Mouse (Mus musculus) CH12.LX (cell line): Measurements from ENCODE around the gene Ispd. TPM values are rescaled to one million over a fixed set of nuclear protein-coding genes. Genes with fewer than 3 reads are reported as not detected.

Experiments
- DNase-seq: peaks from one replicate; pipeline ENCODE4 v3.0.0-alpha.2; 2013; ENCODE audit errors: extremely low read depth
- H3K27ac ChIP-seq: 2 replicates; pipeline ENCODE4 v1.5.1; 2012; ENCODE audit warnings: low read depth, mild to moderate bottlenecking, control low read depth, moderate library complexity; ENCODE audit not compliant: insufficient read depth
- H3K27me3 ChIP-seq: replicated peaks from 2 replicates; pipeline ENCODE3; 2012; ENCODE audit warnings: inconsistent platforms
- H3K36me3 ChIP-seq, 2 experiments: replicated peaks in 1 of 2; 2 replicates each; pipeline versions ENCODE3 to v1.6.1; 2012; ENCODE audit warnings: inconsistent platforms in 1 of 2, low read length in 1 of 2, mild to moderate bottlenecking in 1 of 2, mixed read lengths in 1 of 2, moderate library complexity in 1 of 2; ENCODE audit not compliant: control insufficient read depth in 1 of 2, insufficient read depth in 1 of 2
- H3K4me1 ChIP-seq, 2 experiments: 2 replicates each; pipeline ENCODE4 v1.6.1; 2012; ENCODE audit warnings: inconsistent platforms in 1 of 2, moderate library complexity in 1 of 2; ENCODE audit not compliant: insufficient read depth in 2 of 2, control insufficient read depth in 1 of 2
- H3K4me2 ChIP-seq: 2 replicates; pipeline ENCODE4 v1.6.1; 2012; ENCODE audit warnings: low read depth, mild to moderate bottlenecking, control low read depth; ENCODE audit not compliant: poor library complexity, insufficient read depth, severe bottlenecking
- H3K4me3 ChIP-seq, 3 experiments: fragments of 150-350 bp in 1 of 3; sonication (generic) in 1 of 3; replicated peaks in 1 of 3; 2 replicates each; pipeline versions ENCODE3 to v1.5.1; 2011 to 2012; ENCODE audit warnings: low read depth in 2 of 3, low read length in 2 of 3, mild to moderate bottlenecking in 2 of 3, moderate library complexity in 2 of 3, control low read depth in 1 of 3, improper control_type of control experiment in 1 of 3, inconsistent platforms in 1 of 3, mixed read lengths in 1 of 3; ENCODE audit not compliant: poor library complexity in 1 of 3
- H3K79me2 ChIP-seq: replicated peaks from 2 replicates; pipeline ENCODE4 v1.6.1; 2012; ENCODE audit warnings: mild to moderate bottlenecking, moderate library complexity; ENCODE audit not compliant: control insufficient read depth, poor library complexity, insufficient read depth, severe bottlenecking; ENCODE audit errors: extremely low read depth
- H3K9ac ChIP-seq: 2 replicates; pipeline ENCODE4 v1.6.1; 2012; ENCODE audit warnings: low read depth, mild to moderate bottlenecking, control low read depth, moderate library complexity; ENCODE audit not compliant: insufficient read depth
- H3K9me3 ChIP-seq: replicated peaks from 2 replicates; pipeline ENCODE3; 2012; ENCODE audit warnings: low read length, inconsistent platforms, mixed read lengths
- CHD1 ChIP-seq: IDR thresholded peaks from 2 replicates; pipeline ENCODE4 v1.6.1; 2012; ENCODE audit warnings: low read depth, low read length, improper control_type of control experiment, inconsistent platforms
- CHD2 ChIP-seq: IDR thresholded peaks from 2 replicates; pipeline ENCODE4 v1.6.1; 2011; ENCODE audit warnings: low read length, improper control_type of control experiment
- CTCF ChIP-seq, 2 experiments: IDR thresholded peaks in 1 of 2; conservative IDR thresholded peaks in 1 of 2; 2 replicates each; pipeline ENCODE4 v1.5.1; 2011 to 2012; ENCODE audit warnings: low read depth in 2 of 2, low read length in 2 of 2, improper control_type of control experiment in 1 of 2, inconsistent platforms in 1 of 2, mild to moderate bottlenecking in 1 of 2, moderate library complexity in 1 of 2
- ELF1 ChIP-seq: IDR thresholded peaks from 2 replicates; pipeline ENCODE4 v1.6.1; 2014; ENCODE audit warnings: low read depth, mild to moderate bottlenecking, inconsistent platforms, low read length, improper control_type of control experiment
- EP300 ChIP-seq: IDR thresholded peaks from 2 replicates; pipeline ENCODE4 v1.6.1; 2011; ENCODE audit warnings: low read length, improper control_type of control experiment
- ETS1 ChIP-seq: conservative IDR thresholded peaks from 2 replicates; pipeline ENCODE4 v1.6.1; 2012; ENCODE audit warnings: low read depth, mild to moderate bottlenecking, inconsistent platforms, low read length, improper control_type of control experiment, moderate library complexity
- GABPA ChIP-seq: IDR thresholded peaks from 2 replicates; pipeline ENCODE4 v1.6.1; 2012; ENCODE audit warnings: low read depth, low read length, improper control_type of control experiment, inconsistent platforms; ENCODE audit not compliant: insufficient replicate concordance
- HCFC1 ChIP-seq: IDR thresholded peaks from 2 replicates; pipeline ENCODE4 v1.6.1; 2012; ENCODE audit warnings: low read depth, mild to moderate bottlenecking, inconsistent platforms, low read length, improper control_type of control experiment
- JUND ChIP-seq: conservative IDR thresholded peaks from 2 replicates; pipeline ENCODE4 v1.6.1; 2011; ENCODE audit warnings: low read depth, low read length, improper control_type of control experiment
- MAFK ChIP-seq: IDR thresholded peaks from 2 replicates; pipeline ENCODE4 v1.6.1; 2011; ENCODE audit warnings: low read length, improper control_type of control experiment; ENCODE audit not compliant: insufficient replicate concordance
- MAX ChIP-seq: IDR thresholded peaks from 2 replicates; pipeline ENCODE4 v1.6.1; 2011; ENCODE audit warnings: low read length, improper control_type of control experiment
- MEF2A ChIP-seq: IDR thresholded peaks from 2 replicates; pipeline ENCODE4 v1.6.1; 2014; ENCODE audit warnings: low read depth, mild to moderate bottlenecking, inconsistent platforms, low read length, improper control_type of control experiment, borderline replicate concordance
- MYC ChIP-seq: IDR thresholded peaks from 2 replicates; pipeline ENCODE4 v1.6.1; 2011; ENCODE audit warnings: low read depth, mild to moderate bottlenecking, improper control_type of control experiment, low read length
- NELFE ChIP-seq: IDR thresholded peaks from 2 replicates; pipeline ENCODE4 v1.6.1; 2011; ENCODE audit warnings: low read depth, low read length, improper control_type of control experiment
- NRF1 ChIP-seq: IDR thresholded peaks from 2 replicates; pipeline ENCODE4 v1.6.1; 2014; ENCODE audit warnings: low read depth, mild to moderate bottlenecking, inconsistent platforms, low read length, improper control_type of control experiment, moderate library complexity
- POLR2A ChIP-seq: IDR thresholded peaks from 2 replicates; pipeline ENCODE4 v1.6.1; 2011; ENCODE audit warnings: low read depth, mild to moderate bottlenecking, improper control_type of control experiment, low read length
- POLR2AphosphoS2 ChIP-seq: IDR thresholded peaks from 2 replicates; pipeline ENCODE4 v1.6.1; 2011; ENCODE audit warnings: low read depth, low read length, improper control_type of control experiment
- RAD21 ChIP-seq: IDR thresholded peaks from 2 replicates; pipeline ENCODE4 v1.6.1; 2011; ENCODE audit warnings: low read depth, mild to moderate bottlenecking, low read length, improper control_type of control experiment, moderate library complexity
- RCOR1 ChIP-seq: conservative IDR thresholded peaks from 2 replicates; pipeline ENCODE4 v1.6.1; 2012; ENCODE audit warnings: low read depth, mild to moderate bottlenecking, inconsistent platforms, low read length, improper control_type of control experiment
- SIN3A ChIP-seq: IDR thresholded peaks from 2 replicates; pipeline ENCODE4 v1.6.1; 2012; ENCODE audit warnings: low read length, improper control_type of control experiment, inconsistent platforms
- SMC3 ChIP-seq: IDR thresholded peaks from 2 replicates; pipeline ENCODE4 v1.6.1; 2011; ENCODE audit warnings: low read depth, low read length, improper control_type of control experiment
- TBP ChIP-seq: conservative IDR thresholded peaks from 2 replicates; pipeline ENCODE4 v1.6.1; 2011; ENCODE audit warnings: low read depth, low read length, improper control_type of control experiment
- TCF12 ChIP-seq: IDR thresholded peaks from 2 replicates; pipeline ENCODE4 v1.6.1; 2014; ENCODE audit warnings: low read depth, mild to moderate bottlenecking, inconsistent platforms, low read length, improper control_type of control experiment
- UBTF ChIP-seq: IDR thresholded peaks from 2 replicates; pipeline ENCODE4 v1.6.1; 2012; ENCODE audit warnings: low read depth, mild to moderate bottlenecking, inconsistent platforms, low read length, improper control_type of control experiment, moderate library complexity
- ZMIZ1 ChIP-seq: IDR thresholded peaks from 2 replicates; pipeline ENCODE4 v1.6.1; 2012; ENCODE audit warnings: low read depth, mild to moderate bottlenecking, inconsistent platforms, low read length, improper control_type of control experiment
- dilution Hi-C: fragments of 300-500 bp; cut with MboI; formaldehyde crosslinking; loops from 2 replicates; pipeline ENCODE4 v1.14.3; 2020; ENCODE audit warnings: low sequenced_read_pairs; ENCODE audit not compliant: extremely low pct_unique_long_range_greater_than_20kb, extremely low pct_ligation_motif_present
- in situ Hi-C: fragments of 300-500 bp; cut with MboI; formaldehyde crosslinking; loops from 3 replicates; pipeline ENCODE4 v1.14.3; 2019; ENCODE audit warnings: low sequenced_read_pairs, low pct_ligation_motif_present, low pct_unique_long_range_greater_than_20kb, mixed read lengths
- polyA plus RNA-seq: library from polyadenylated mRNA; unstranded; fragments of >175 nt; gene quantifications from 2 replicates; pipeline ENCODE4 v1.2.1, GENCODE M21; 2012; ENCODE audit warnings: low read depth; ENCODE audit not compliant: insufficient read length
- total RNA-seq, 2 experiments: library from RNA; depleted of rRNA; stranded (reverse); fragments of 300-350 nt in 1 of 2; fragments of >200 nt in 1 of 2; gene quantifications; 2 replicates each; pipeline ENCODE4 v1.2.3; 2012 to 2014

The Ispd gene
- total and polyA plus RNA-seq, 3 experiments: 0.51 to 1.8 (median 1.4) TPM

- Histone ChIP-seq H3K27ac (no peak overlapping the region), H3K4me3 (no peak overlapping the region), H3K4me2 (no peak overlapping the region), H3K27me3 (no peaks in the 10 kb centered on the region), H3K36me3 (no peaks in the 10 kb centered on the region), H3K9me3 (no peaks in the 10 kb centered on the region), H3K4me1 (no peaks in the 10 kb centered on the region), H3K79me2 (no peaks in the 10 kb centered on the region), H3K9ac (no peak overlapping the region)
- no peak for TF ChIP-seq TBP
- TF ChIP-seq UBTF: no peak
- TF ChIP-seq EP300: no peak
- TF ChIP-seq SMC3: no peak
- no peak for TF ChIP-seq RAD21
- TF ChIP-seq CHD1: no peak
- TF ChIP-seq POLR2AphosphoS2: no peak
- no peak for TF ChIP-seq RCOR1
- TF ChIP-seq NELFE: no peak
- TF ChIP-seq NRF1: no peak
- TF ChIP-seq JUND: no peak
- no peak for TF ChIP-seq CHD2
- no peak for TF ChIP-seq TCF12
- no peak for TF ChIP-seq CTCF (conservative IDR thresholded peaks at IDR 0.05 in 1 of 2, IDR thresholded peaks at IDR 0.05 in 1 of 2; ENCODE audit: low read depth in 2 of 2, low read length in 2 of 2)
- TF ChIP-seq SIN3A: no peak
- TF ChIP-seq ETS1: no peak
- no peak for TF ChIP-seq GABPA
- no peak for TF ChIP-seq ELF1
- TF ChIP-seq MYC: no peak
- in situ Hi-C loops: no loop called here
- DNase-seq: no peak
- dilution Hi-C loops: no loop called here
Measured at GRCm38 (mm10) chr12:36523515-36523914, 142.3 kb downstream of the Ispd start.

GRCm38 (mm10) chr12:36530920-36531319 lies 149.7 kb downstream of the Ispd start:
- no peaks in the 10 kb centered on the region for H3K79me2 ChIP-seq
- no peak overlapping the region for H3K9ac ChIP-seq
- no peaks in the 10 kb centered on the region for H3K9me3 ChIP-seq
- TF ChIP-seq GABPA (no peak), TBP (no peak), TCF12 (no peak), CTCF (conservative IDR thresholded peaks at IDR 0.05 in 1 of 2, IDR thresholded peaks at IDR 0.05 in 1 of 2; ENCODE audit: low read depth in 2 of 2, low read length in 2 of 2) (no peak), ZMIZ1 (no peak), MEF2A (no peak), CHD1 (no peak), MAFK (no peak), MAX (no peak), HCFC1 (no peak), SMC3 (no peak), UBTF (no peak), POLR2A (no peak), ELF1 (no peak)
- dilution Hi-C loops: no loop called here
- H3K27me3 ChIP-seq: no peaks in the 10 kb centered on the region
- no peak for DNase-seq
- in situ Hi-C loops: no loop called here
- H3K4me3 ChIP-seq: no peak overlapping the region
- H3K36me3 ChIP-seq: no peaks in the 10 kb centered on the region
- no peaks in the 10 kb centered on the region for H3K4me1 ChIP-seq
- no peak overlapping the region for H3K4me2 ChIP-seq
- H3K27ac ChIP-seq: no peak overlapping the region
